Mouse (Mus musculus) testis, adult 2 months (tissue): ENCODE results near the gene Olfm2. TPM values are rescaled to one million over a fixed set of nuclear protein-coding genes. Genes with fewer than 3 reads are reported as not detected.

Experiments
- H3K27ac ChIP-seq: fragments of 200-500 bp; 2 replicates; pipeline ENCODE4 v1.5.1; 2012; ENCODE audit warnings: low read depth, low read length; ENCODE audit not compliant: control insufficient read depth, insufficient read depth
- H3K27me3 ChIP-seq: fragments of 200-500 bp; 2 replicates; pipeline ENCODE4 v1.6.1; 2012; ENCODE audit warnings: mild to moderate bottlenecking, low read length, moderate library complexity; ENCODE audit not compliant: control insufficient read depth, insufficient read depth
- H3K36me3 ChIP-seq: fragments of 200-500 bp; 2 replicates; pipeline ENCODE4 v1.6.1; 2012; ENCODE audit warnings: mild to moderate bottlenecking, low read length; ENCODE audit not compliant: control insufficient read depth, insufficient read depth
- H3K4me1 ChIP-seq: fragments of 200-500 bp; 2 replicates; pipeline ENCODE4 v1.6.1; 2012; ENCODE audit warnings: low read length; ENCODE audit not compliant: control insufficient read depth, insufficient read depth
- H3K4me3 ChIP-seq: fragments of 200-500 bp; 2 replicates; pipeline ENCODE4 v1.5.1; 2012; ENCODE audit warnings: low read depth, mild to moderate bottlenecking, low read length, moderate library complexity, mixed read lengths; ENCODE audit not compliant: control insufficient read depth
- CTCF ChIP-seq: fragments of 200-500 bp; IDR thresholded peaks from 2 replicates; pipeline ENCODE4 v1.5.1; 2012; ENCODE audit warnings: low read depth, mild to moderate bottlenecking, inconsistent platforms, low read length, moderate library complexity; ENCODE audit not compliant: control insufficient read depth, insufficient read depth, insufficient replicate concordance
- POLR2A ChIP-seq: fragments of 200-500 bp; IDR thresholded peaks from 2 replicates; pipeline ENCODE4 v1.6.1; 2012; ENCODE audit warnings: low read depth, mild to moderate bottlenecking, inconsistent platforms, low read length, moderate library complexity; ENCODE audit not compliant: control insufficient read depth
- polyA plus RNA-seq: library from polyadenylated mRNA; depleted of rRNA; stranded (reverse); fragments of >200 nt; gene quantifications from 2 replicates; pipeline ENCODE4 v1.2.3, GENCODE M21; 2012

Olfm2 gene
- polyA plus RNA-seq, 1 experiment, result 3.2 TPM

DNA sequence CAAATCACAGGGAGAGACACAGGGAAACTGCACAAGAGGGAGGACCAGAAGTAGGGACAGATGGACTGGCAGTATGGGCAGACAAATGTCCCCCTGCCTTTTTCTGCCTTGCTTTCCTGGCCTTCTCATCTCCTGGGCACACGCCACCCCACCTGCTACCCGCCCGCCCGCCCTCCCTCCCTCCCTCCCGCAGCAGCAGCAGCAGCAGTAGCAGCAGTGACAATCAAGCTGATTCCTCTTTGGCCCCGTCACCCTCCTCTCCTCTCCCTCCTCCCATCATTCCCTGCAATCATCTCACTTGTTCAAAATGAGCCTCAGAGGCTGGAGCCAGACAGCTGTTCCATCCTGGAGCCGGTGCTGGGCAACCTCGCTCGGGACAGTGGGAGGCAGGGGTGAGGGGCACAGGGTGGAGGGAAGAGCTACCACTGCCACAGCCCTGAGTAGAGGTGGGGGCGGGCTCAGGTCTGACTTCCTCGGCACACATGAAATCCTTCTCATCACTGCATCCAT is 32.6 kb downstream of the Olfm2 start:
- H3K27ac ChIP-seq, result no peak overlapping the region
- H3K4me3 ChIP-seq, result no peak overlapping the region
- H3K36me3 ChIP-seq, result no peaks in the 10 kb centered on the region
- H3K27me3 ChIP-seq, result no peaks in the 10 kb centered on the region
- TF ChIP-seq CTCF, result no peak
- TF ChIP-seq POLR2A, result no peak
- no peaks in the 10 kb centered on the region for H3K4me1 ChIP-seq

DNA sequence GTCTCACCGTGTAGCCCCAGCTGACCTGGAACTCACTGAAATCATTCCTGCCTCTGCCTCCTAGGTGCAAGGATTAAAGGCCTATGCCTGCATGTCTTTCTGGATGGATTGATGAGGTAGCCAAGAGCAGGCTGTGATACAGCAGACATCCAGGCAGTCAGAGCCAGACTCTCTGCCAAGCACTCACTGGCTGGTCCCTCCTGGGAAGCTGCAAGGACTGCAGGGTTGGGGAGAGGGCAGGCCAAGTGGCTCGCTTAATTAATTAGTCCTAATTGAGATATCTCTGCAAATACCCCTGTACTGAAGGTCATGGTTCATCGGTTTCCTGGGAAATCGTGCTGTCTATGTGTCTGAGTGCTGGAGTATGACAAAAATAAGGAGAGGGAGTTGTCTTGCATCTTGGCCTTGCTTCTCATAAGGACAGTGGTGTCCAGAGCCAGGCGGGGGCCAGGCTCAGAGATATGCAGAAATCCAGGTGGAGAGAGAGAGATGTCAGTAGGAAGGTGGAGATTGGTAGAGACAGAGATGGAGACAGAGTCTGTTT is 33.1 kb downstream of the Olfm2 start:
- Histone ChIP-seq H3K4me1 (no peaks in the 10 kb centered on the region), H3K27ac (no peak overlapping the region), H3K27me3 (no peaks in the 10 kb centered on the region), H3K36me3 (no peaks in the 10 kb centered on the region), H3K4me3 (no peak overlapping the region)
- no peak for TF ChIP-seq POLR2A

DNA sequence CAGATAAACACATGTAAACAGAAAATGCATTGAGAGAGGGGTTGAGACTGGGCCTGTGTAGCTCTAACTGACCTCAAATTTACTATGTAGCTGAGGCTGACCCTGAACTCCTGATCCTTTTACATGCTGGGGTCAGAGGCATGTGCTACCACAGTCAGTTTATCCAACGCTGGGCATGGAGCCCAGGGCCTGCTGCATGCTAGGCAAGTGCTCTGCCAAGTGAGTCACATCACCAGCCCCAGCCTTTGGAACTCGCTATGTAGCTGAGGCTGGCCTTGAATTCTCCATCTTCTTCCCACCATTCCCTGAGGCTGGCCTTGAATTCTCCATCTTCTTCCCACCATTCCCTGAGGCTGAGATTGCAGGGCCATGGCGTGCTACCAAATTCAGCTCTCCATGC is 35.7 kb downstream of the Olfm2 start:
- no peaks in the 10 kb centered on the region for H3K4me1 ChIP-seq

DNA sequence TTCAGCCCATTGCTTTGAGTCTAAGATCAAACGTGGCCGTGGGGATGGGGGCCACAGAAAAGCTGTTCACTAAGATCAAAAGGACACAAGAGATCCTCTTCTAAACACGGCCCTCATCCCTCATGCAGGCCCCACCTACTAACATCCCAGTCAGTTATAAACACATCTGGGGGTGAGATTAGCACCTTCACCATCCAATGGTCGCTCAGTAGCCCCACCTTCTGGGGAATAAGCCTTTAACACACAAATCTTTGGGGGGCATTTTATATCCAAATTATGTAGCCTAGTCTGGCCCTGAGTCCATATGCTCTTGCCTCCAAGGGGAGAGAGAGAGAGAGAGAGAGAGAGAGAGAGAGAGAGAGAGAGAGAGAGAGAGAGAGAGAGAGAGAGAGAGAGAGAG is 40.2 kb downstream of the Olfm2 start:
- Histone ChIP-seq H3K36me3 (no peaks in the 10 kb centered on the region), H3K27ac (no peak overlapping the region)

More for the DNA sequence above, 35.7 kb downstream of the Olfm2 start:
- Histone ChIP-seq H3K36me3 (no peaks in the 10 kb centered on the region), H3K27me3 (no peaks in the 10 kb centered on the region), H3K4me3 (no peak overlapping the region), H3K27ac (no peak overlapping the region)
- no peak for TF ChIP-seq CTCF
- TF ChIP-seq POLR2A, result no peak

GRCm38 (mm10) chr9:20705420-20705819 is 40.7 kb downstream of the Olfm2 start:
- Histone ChIP-seq H3K36me3 (no peaks in the 10 kb centered on the region), H3K27ac (no peak overlapping the region), H3K27me3 (no peaks in the 10 kb centered on the region), H3K4me1 (no peaks in the 10 kb centered on the region), H3K4me3 (no peak overlapping the region)
- TF ChIP-seq CTCF (no peak), POLR2A (no peak)

More for the DNA sequence above, 40.2 kb downstream of the Olfm2 start:
- Histone ChIP-seq H3K4me1 (no peaks in the 10 kb centered on the region), H3K4me3 (no peak overlapping the region), H3K27me3 (no peaks in the 10 kb centered on the region)
- TF ChIP-seq POLR2A, result no peak
- no peak for TF ChIP-seq CTCF

DNA sequence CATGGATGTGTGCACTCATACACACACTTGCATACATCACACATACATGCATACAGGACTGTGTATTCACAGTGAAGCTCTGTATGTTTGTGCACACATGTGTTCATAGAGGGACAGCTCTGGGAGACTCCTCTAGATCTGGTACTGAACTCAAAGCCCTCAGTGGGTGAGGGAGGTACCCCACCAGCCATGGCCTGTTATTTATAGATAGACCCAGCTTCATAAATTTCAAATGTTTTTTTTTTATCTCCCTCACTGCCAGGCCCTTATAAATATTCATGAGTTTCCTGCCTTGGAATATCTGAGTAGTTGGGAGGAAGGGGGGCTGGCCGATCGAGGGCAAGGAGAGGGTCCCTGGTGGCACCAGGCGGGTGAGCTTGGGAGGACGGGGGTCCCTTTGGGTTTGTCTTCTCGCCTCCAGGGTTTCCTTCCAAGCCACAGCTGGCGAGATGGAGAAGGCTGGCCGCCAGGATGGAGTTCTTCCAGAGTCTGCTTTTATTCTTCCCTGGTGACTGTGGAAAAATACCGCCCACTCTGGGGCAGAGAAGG is 42.2 kb downstream of the Olfm2 start:
- TF ChIP-seq POLR2A, result no peak
- TF ChIP-seq CTCF, result no peak
- Histone ChIP-seq H3K4me1 (no peaks in the 10 kb centered on the region), H3K27ac (no peak overlapping the region), H3K4me3 (no peak overlapping the region), H3K36me3 (no peaks in the 10 kb centered on the region), H3K27me3 (no peaks in the 10 kb centered on the region)

GRCm38 (mm10) chr9:20697466-20697865 is 48.7 kb downstream of the Olfm2 start:
- H3K4me1 ChIP-seq, result peaks cover 7% of the 10 kb centered on the region
- H3K36me3 ChIP-seq, result no peaks in the 10 kb centered on the region
- H3K27ac ChIP-seq, result no peak overlapping the region
- H3K27me3 ChIP-seq, result no peaks in the 10 kb centered on the region
- no peak overlapping the region for H3K4me3 ChIP-seq
- no peak for TF ChIP-seq CTCF
- TF ChIP-seq POLR2A, result no peak
